9 mouse cellular contexts compared by ENCODE assay signal in genomic region chr5:27544816-27545270, GRCm38 (mm10). TPM values are rescaled to one million over a fixed set of nuclear protein-coding genes. Genes with fewer than 3 reads are reported as not detected.
DNase-seq lines count a peak whose midpoint lies in the region; ATAC-seq lines count a peak whose summit lies in the region.
"Had no signal": no experiment of that assay in that cellular context is flagged by ENCODE, and none has a peak within 500 bp of the region (broad histone marks: within the 10 kb centered on the region; RNA-seq: fewer than 3 reads in every experiment).

No protein-coding gene starts in this region.

- no peaks in the 10 kb centered on the region for H3K27me3 ChIP-seq in liver, embryonic 12.5 days (replicated peaks)
- H3K27me3 ChIP-seq in forebrain, embryonic 13.5 days = no peaks in the 10 kb centered on the region
- H3K27me3 ChIP-seq in kidney, embryonic 15.5 days = no peaks in the 10 kb centered on the region
- H3K27me3 ChIP-seq in midbrain, embryonic 13.5 days = no peaks in the 10 kb centered on the region

- H3K4me2 ChIP-seq in liver, embryonic 12.5 days = no peak overlapping the region
- H3K4me2 ChIP-seq in forebrain, embryonic 13.5 days = no peak overlapping the region
- H3K4me2 ChIP-seq in kidney, embryonic 15.5 days = no peak overlapping the region
- H3K4me2 ChIP-seq in midbrain, embryonic 13.5 days (replicated peaks) = no peak overlapping the region

- H3K9ac ChIP-seq in liver, embryonic 12.5 days = no peak overlapping the region
- H3K9ac ChIP-seq in forebrain, embryonic 13.5 days = no peak overlapping the region
- H3K9ac ChIP-seq in kidney, embryonic 15.5 days = no peak overlapping the region
- H3K9ac ChIP-seq in midbrain, embryonic 13.5 days (replicated peaks) = no peak overlapping the region

- H3K27ac ChIP-seq in liver, embryonic 12.5 days = no peak overlapping the region
- no peak overlapping the region for H3K27ac ChIP-seq in forebrain, embryonic 13.5 days
- H3K27ac ChIP-seq in kidney, embryonic 15.5 days = no peak overlapping the region
- H3K27ac ChIP-seq in midbrain, embryonic 13.5 days = no peak overlapping the region

- no peak for ATAC-seq in liver, embryonic 12.5 days
- ATAC-seq in forebrain, embryonic 13.5 days = peak; percentile 81
- ATAC-seq in kidney, embryonic 15.5 days (replicated peaks; ENCODE audit: low FRiP score) = 0 out of 2 replicates have a peak, but pooled peaks have one; percentile 49
- peak; percentile 71 for ATAC-seq in midbrain, embryonic 13.5 days

- no peak overlapping the region for H3K4me3 ChIP-seq in liver, embryonic 12.5 days
- H3K4me3 ChIP-seq in forebrain, embryonic 13.5 days = no peak overlapping the region
- no peak overlapping the region for H3K4me3 ChIP-seq in kidney, embryonic 15.5 days (replicated peaks)
- no peak overlapping the region for H3K4me3 ChIP-seq in midbrain, embryonic 13.5 days (replicated peaks)

- 24% methylated on average over 2 of the region's 2 CpGs for WGBS in liver, embryonic 12.5 days (ENCODE audit: insufficient replicate concordance)
- WGBS in forebrain, embryonic 13.5 days = 13% methylated on average over 2 of the region's 2 CpGs
- WGBS in kidney, embryonic 15.5 days = 5% methylated on average over 2 of the region's 2 CpGs
- 18% methylated on average over 2 of the region's 2 CpGs for WGBS in midbrain, embryonic 13.5 days

- H3K4me1 ChIP-seq in liver, embryonic 12.5 days = no peaks in the 10 kb centered on the region
- H3K4me1 ChIP-seq in forebrain, embryonic 13.5 days = no peaks in the 10 kb centered on the region
- H3K4me1 ChIP-seq in kidney, embryonic 15.5 days = no peaks in the 10 kb centered on the region
- no peaks in the 10 kb centered on the region for H3K4me1 ChIP-seq in midbrain, embryonic 13.5 days (replicated peaks)

- peak; percentile 23 for DNase-seq in liver
- DNase-seq in brain, adult 2 months (ENCODE audit: low read depth, low spot score) = peak; percentile 88
- peak; percentile 81 for DNase-seq in testis, postnatal 10 days (ENCODE audit: low spot score)
- no peak for DNase-seq in frontal cortex, postnatal 25 days (ENCODE audit: low spot score in 2 of 2)

- no peaks in the 10 kb centered on the region for H3K36me3 ChIP-seq in liver, embryonic 12.5 days
- no peaks in the 10 kb centered on the region for H3K36me3 ChIP-seq in forebrain, embryonic 13.5 days (ENCODE audit: poor library complexity, severe bottlenecking)
- no peaks in the 10 kb centered on the region for H3K36me3 ChIP-seq in kidney, embryonic 15.5 days
- H3K36me3 ChIP-seq in midbrain, embryonic 13.5 days = no peaks in the 10 kb centered on the region

- no peaks in the 10 kb centered on the region for H3K9me3 ChIP-seq in liver, embryonic 12.5 days (replicated peaks)
- no peaks in the 10 kb centered on the region for H3K9me3 ChIP-seq in forebrain, embryonic 13.5 days (replicated peaks)
- no peaks in the 10 kb centered on the region for H3K9me3 ChIP-seq in kidney, embryonic 15.5 days (replicated peaks)
- no peaks in the 10 kb centered on the region for H3K9me3 ChIP-seq in midbrain, embryonic 13.5 days

RNA-seq across cellular contexts. Expression of gene Speer4b, which starts 43.6 kb away (rescaled TPM):
- polyA plus RNA-seq in liver, embryonic 12.5 days (2016; fragmentation: Nextera tagmentation; extraction: Ambion mirVana) = not detected in 2 replicates
- 0.46 and 0.65 TPM in 2 replicates for polyA plus RNA-seq in forebrain, embryonic 13.5 days (2015; fragmentation: Nextera tagmentation; extraction: Ambion mirVana)
- not detected in 2 replicates for polyA plus RNA-seq in kidney, embryonic 15.5 days (2015; fragmentation: Nextera tagmentation; extraction: Ambion mirVana)
- 0.50 and 0.54 TPM in 2 replicates for polyA plus RNA-seq in midbrain, embryonic 13.5 days (2015; fragmentation: Nextera tagmentation; extraction: Ambion mirVana)
- polyA plus RNA-seq: large intestine, adult 2 months had no signal

Comparison
In these comparisons a context has a peak if more than half of its experiments do, and no peak if none do; other contexts are left out.
1. DNase-seq: peak in liver (single experiment), brain, adult 2 months (single experiment) and testis, postnatal 10 days (single experiment); none in frontal cortex, postnatal 25 days (0 of 2).